Mouse (Mus musculus) thymus, postnatal 4 days (tissue): ENCODE data around the gene Raver1.
A peak's percentile ranks its signal among the peaks of the same experiment; 100 is the strongest.
"Not testable (repeated sequence)": the region's sequence is repeated elsewhere in the genome, so short reads cannot be mapped to it uniquely, and the experiment has no call there.

Source experiments
- DNase-seq: peaks from one replicate; pipeline ENCODE4 v3.0.0; 2021

Raver1 gene

DNA sequence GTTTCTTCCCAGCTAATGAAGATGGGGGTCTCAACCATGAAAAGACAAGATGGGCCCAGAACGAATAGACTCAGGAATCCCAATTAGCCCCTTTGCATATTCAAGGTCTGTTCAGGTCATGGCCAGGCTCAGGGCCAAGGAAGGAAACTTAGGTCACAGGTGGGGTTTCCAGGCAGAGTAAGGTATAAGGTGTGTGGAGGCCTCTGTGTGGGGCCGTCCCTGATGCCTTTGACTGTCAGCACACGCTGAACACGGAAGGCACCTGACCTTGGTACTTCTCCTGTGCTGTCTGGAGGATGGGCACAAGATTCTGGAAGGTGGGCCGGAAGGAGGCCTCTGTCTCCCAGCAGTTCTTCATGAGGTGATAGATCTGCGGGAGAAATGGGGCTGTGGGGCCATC is 13.0 kb upstream of the Raver1 start:
- no peak for DNase-seq

GRCm38 (mm10) chr9:21102076-21102475 is 10.3 kb upstream of the Raver1 start:
- DNase-seq: no peak

- DNase-seq: peak; percentile 44
Measured at GRCm38 (mm10) chr9:21100447-21101161, 8.8 kb upstream of the Raver1 start.

GRCm38 (mm10) chr9:21097793-21098192 is 6.0 kb upstream of the Raver1 start:
- DNase-seq: no peak

GRCm38 (mm10) chr9:21095958-21096357 is 4.2 kb upstream of the Raver1 start:
- DNase-seq: no peak

DNA sequence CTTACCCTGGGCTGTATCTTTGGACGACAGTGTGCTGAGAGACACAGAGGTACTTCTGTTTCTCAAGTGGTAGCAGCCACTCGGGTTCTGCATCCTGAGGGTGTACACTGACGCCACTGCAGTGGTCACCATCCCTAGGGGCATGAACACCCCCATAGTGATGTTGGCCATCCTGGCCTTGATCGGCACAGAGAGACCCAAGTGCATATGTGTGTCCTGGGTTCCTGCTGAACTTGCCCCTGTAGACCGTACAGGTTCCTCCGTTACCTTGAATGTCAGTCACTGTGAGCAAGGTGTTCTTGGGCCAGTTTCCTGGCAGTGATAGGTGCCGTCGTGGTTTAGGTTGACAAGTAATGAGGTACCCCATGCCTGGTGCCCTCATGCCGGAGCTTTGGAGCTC is 1.6 kb upstream of the Raver1 start:
- no peak for DNase-seq

GRCm38 (mm10) chr9:21090972-21091706 is 669 bp downstream of the Raver1 start:
- DNase-seq: no peak

DNA sequence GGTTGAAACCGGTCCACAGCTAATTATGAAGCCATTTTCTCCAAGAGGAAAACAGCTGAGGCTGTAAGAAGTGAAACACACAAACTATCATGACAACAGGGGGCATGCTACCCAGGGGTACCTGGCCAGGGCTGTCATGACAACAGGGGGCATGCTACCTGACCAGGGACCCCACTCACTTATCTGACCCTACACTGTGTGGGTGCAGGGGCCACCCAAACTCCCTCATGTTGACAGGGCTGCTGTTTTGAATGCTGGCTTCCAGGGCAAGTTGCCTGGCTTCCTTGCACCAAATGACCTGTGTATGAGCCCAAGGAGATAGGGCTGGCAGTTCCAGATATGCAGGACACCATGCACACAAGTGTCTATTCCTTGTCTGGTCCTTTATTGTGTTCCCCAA is 1.3 kb downstream of the Raver1 start:
- no peak for DNase-seq

- DNase-seq: no peak
Measured at GRCm38 (mm10) chr9:21083324-21083723, 8.5 kb downstream of the Raver1 start.

- no peak for DNase-seq
Measured at GRCm38 (mm10) chr9:21081127-21081526, 10.7 kb downstream of the Raver1 start.

GRCm38 (mm10) chr9:21075625-21076024 is 16.2 kb downstream of the Raver1 start:
- DNase-seq: no peak

DNA sequence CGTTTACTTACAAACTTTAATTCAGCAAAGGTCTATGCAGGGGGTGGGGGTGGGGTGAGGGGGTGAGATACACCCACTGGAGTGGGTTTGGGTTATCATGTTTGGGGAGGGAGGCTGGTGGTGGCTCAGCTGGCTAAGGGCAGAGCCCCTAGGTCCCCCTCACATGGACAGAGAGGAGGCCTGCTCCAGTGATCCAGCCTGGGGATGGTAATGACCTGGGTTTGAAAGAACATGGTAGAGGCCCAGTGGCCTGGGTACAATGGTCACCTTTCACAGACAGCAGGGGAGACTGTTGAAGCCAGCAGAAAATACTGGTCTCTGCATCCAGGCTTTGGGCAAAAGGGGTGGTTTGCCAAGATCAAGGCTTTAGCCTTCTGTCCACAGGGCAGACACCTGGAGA is 17.6 kb downstream of the Raver1 start:
- DNase-seq: no peak

DNA sequence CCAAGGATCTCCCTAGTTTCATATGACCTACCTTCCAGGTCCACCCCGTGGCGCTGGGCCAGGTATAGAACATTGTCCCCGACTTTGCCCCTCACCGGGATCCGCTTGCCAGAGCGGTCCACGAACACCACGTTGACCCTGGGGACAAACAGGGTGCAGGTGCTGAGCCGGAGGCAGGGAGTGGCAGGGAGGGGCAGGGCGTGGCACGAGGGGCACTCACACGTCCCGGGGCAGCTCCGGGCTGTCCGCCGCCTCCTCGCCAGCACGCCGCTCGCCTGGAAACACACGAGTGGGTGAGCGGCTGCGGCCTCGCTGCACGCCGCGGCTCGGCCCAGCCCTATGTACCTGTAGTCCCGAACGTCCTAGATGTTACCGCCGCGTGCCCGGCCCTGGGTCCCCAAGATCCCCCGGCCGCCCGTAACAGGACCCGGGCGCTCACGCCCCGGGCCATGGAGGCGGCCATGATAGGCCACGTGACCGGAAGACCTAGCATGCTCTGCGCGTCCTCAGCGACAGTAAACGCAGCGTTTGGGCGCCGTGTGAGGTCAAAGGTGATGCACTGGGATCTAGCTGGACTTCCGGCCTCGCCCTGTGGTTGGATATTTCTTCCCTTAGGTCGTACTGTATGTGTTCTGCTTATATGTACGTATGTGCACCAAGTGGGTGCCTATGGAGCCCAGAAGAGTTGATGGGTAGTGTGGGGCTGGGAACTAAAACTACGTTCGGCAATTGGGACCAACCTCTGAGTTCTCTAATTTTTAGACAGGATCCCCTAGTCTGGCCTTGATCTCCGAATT is 18.6 kb downstream of the Raver1 start, which contains the start of the genes Gm49373 and Fdx1l:
Gene Gm49373, minus strand, starts transcription at position 53 of the 797 bp plus-strand sequence.
Gene Fdx1l, minus strand, starts transcription at position 571 of the 797 bp plus-strand sequence.
- DNase-seq: peak; percentile 86

DNA sequence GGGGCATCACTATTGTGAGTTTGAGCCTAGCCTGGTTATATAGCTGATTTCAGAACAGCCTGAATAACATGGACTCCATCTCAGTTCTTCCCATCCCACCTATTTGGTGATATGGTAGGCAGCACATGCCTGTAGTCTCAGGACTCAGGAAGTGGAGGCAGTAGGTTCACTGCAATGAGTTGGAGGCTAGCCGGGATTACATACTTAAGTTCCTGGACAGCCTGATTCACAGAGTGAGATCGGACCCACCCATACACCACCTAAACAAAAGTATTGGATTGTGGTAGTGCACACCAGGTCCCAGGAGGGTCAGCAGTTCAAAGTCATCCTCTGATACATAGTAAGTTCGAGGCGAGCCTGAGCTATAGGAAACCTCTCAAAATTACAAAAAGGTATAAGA is 19.2 kb downstream of the Raver1 start:
- no peak for DNase-seq

GRCm38 (mm10) chr9:21067006-21067684 is 24.7 kb downstream of the Raver1 start, which contains the start of gene Zglp1:
Gene Zglp1 (minus strand): TSS chr9:21067093.
- DNase-seq: no peak

GRCm38 (mm10) chr9:21062928-21063327 is 28.9 kb downstream of the Raver1 start:
- no peak for DNase-seq

DNA sequence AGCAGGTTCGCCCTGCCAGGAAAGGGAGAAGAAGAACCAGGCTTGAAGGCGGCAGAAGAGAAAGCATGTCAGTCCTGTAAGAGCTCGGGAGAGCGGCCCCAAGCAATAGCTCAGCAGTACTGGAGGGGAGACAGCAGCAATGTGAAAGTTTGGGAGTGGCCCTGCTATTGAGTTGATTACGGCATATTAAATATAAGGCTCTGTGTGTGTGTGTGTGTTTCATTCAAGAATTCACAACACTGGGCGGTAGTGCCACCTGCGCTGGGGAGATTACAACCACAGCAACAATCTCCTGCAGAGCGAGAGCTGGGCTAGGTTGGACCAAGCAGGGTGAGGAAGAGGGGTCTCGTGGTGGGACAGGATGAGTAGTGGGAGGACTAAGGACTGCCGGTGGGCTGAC is 40.2 kb downstream of the Raver1 start:
- no peak for DNase-seq

- DNase-seq: no peak
Measured at GRCm38 (mm10) chr9:21045235-21045634, 46.6 kb downstream of the Raver1 start.

DNA sequence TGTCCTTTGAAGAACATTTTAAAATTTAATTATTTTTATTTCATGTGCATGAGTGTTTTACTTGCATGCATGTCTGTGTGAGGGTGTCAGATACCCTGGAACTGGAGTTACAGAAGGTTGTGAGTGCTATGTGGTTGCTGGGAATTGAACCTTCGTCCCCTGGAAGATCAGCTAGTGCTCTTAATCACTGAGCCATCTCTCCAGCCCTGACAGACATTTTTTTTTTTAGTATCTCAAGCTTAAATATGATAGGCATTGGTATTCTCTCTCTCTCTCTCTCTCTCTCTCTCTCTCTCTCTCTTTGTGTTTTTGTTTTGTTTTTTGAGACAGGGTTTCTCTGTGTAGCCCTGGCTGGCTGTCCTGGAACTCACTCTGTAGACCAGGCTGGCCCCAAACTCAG is 47.0 kb downstream of the Raver1 start:
- DNase-seq: not testable (repeated sequence)

GRCm38 (mm10) chr9:21043563-21043962 is 48.2 kb downstream of the Raver1 start:
- no peak for DNase-seq

GRCm38 (mm10) chr9:21041308-21041707 is 50.5 kb downstream of the Raver1 start:
- DNase-seq: no peak

GRCm38 (mm10) chr9:21039779-21040178 is 52.0 kb downstream of the Raver1 start:
- no peak for DNase-seq

GRCm38 (mm10) chr9:21037481-21037891 is 54.3 kb downstream of the Raver1 start:
- no peak for DNase-seq
